Mouse (Mus musculus) intestine, embryonic 15.5 days (tissue): ENCODE results near the gene Apaf1. TPM values are rescaled to one million over a fixed set of nuclear protein-coding genes. Genes with fewer than 3 reads are reported as not detected.

Experiments used
- ATAC-seq: fragments of 200-750 bp; cut with Nextera tagmentation; 2 replicates; pipeline ENCODE4 v1.8.0; 2017; ENCODE audit warnings: moderate TSS enrichment, moderate library complexity
- H3K27ac ChIP-seq: fragments of 300-500 bp; sonication (generic); 2 replicates; pipeline ENCODE4 v1.5.1; 2015; ENCODE audit warnings: mild to moderate bottlenecking, inconsistent platforms
- H3K27me3 ChIP-seq: fragments of 300-500 bp; sonication (generic); replicated peaks from 2 replicates; pipeline ENCODE4 v1.6.1; 2015; ENCODE audit warnings: inconsistent platforms
- H3K36me3 ChIP-seq: fragments of 300-500 bp; sonication (generic); 2 replicates; pipeline ENCODE4 v1.6.1; 2015; ENCODE audit warnings: inconsistent platforms
- H3K4me1 ChIP-seq: fragments of 300-500 bp; sonication (generic); replicated peaks from 2 replicates; pipeline ENCODE4 v1.6.1; 2015; ENCODE audit warnings: inconsistent platforms
- H3K4me2 ChIP-seq: fragments of 300-500 bp; sonication (generic); replicated peaks from 2 replicates; pipeline ENCODE4 v1.6.1; 2015; ENCODE audit warnings: mild to moderate bottlenecking, inconsistent platforms
- H3K4me3 ChIP-seq: fragments of 300-500 bp; sonication (generic); replicated peaks from 2 replicates; pipeline ENCODE4 v1.5.1; 2015; ENCODE audit warnings: inconsistent platforms
- H3K9ac ChIP-seq: fragments of 300-500 bp; sonication (generic); 2 replicates; pipeline ENCODE4 v1.6.1; 2015; ENCODE audit warnings: inconsistent platforms
- H3K9me3 ChIP-seq: fragments of 300-500 bp; sonication (generic); 2 replicates; pipeline ENCODE4 v1.6.1; 2016; ENCODE audit warnings: inconsistent platforms
- WGBS: fragments of 180-500 bp; shearing (Covaris S2); methylation state at CpG from one replicate; pipeline ENCODE4 v1.1.7; 2015; 5-methylcytosine and 5-hydroxymethylcytosine counted together
- polyA plus RNA-seq: library from polyadenylated mRNA; unstranded; fragments of >200 nt; fragmentation: Nextera tagmentation; extraction: Ambion mirVana; gene quantifications from 2 replicates; pipeline ENCODE4 v1.2.1, GENCODE M21; 2015

Apaf1 gene
- polyA plus RNA-seq, 1 experiment from 2014 or later: 20.6 TPM

DNA sequence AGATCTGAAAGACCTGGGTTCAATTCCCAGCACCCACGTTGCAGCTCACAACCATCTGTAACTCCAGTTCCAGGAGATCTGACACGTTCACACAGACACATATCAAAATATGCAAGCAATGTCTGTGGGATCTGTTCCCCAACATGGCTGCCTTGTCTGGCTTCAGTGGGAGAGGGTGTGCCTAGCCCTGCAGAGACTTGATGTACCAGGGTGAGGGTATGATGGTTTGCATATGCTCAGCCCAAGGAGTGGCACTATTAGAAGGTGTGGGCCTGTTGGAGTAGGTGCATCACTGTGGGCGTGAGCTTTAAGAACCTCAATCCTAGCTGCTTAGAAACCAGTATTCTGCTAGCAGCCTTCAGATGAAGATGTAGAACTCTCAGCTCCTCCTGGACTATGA lies 23.4 kb upstream of the Apaf1 start:
- Histone ChIP-seq H3K4me3 (no peak overlapping the region), H3K9me3 (no peaks in the 10 kb centered on the region), H3K9ac (no peak overlapping the region), H3K4me2 (no peak overlapping the region), H3K27ac (no peak overlapping the region), H3K36me3 (no peaks in the 10 kb centered on the region), H3K4me1 (no peaks in the 10 kb centered on the region), H3K27me3 (no peaks in the 10 kb centered on the region)
- no peak for ATAC-seq
- 84% methylated on average over 3 of the region's 3 CpGs for WGBS

- H3K9ac ChIP-seq: no peak overlapping the region
- no peaks in the 10 kb centered on the region for H3K27me3 ChIP-seq
- no peak overlapping the region for H3K4me2 ChIP-seq
- H3K27ac ChIP-seq: no peak overlapping the region
- WGBS: 88% methylated on average over 14 of the region's 14 CpGs
- no peaks in the 10 kb centered on the region for H3K4me1 ChIP-seq
- ATAC-seq: no peak
- no peaks in the 10 kb centered on the region for H3K36me3 ChIP-seq
- no peak overlapping the region for H3K4me3 ChIP-seq
- H3K9me3 ChIP-seq: no peaks in the 10 kb centered on the region
These were observed 20.4 kb upstream of the Apaf1 start for GRCm38 (mm10) chr10:91102799-91103590.

DNA sequence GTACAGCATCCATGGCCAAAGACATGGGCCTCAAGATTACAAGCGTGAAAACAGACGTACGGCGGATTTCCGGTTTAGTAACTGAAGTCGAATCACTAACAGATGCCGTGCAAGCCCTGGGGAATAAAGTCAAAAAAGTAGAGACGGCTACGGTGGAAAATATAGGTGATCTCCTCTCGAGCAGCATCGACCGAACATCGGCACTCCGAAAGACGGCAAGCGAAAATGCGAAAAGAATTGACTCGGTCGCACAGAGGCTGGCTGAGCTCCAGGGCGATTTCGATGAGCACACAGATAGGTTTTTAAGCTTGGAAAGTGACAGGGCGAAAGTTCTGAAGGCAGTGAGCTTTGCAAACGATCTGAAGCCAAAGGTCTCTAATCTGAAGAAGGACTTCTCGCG lies 19.4 kb upstream of the Apaf1 start:
- Histone ChIP-seq H3K27me3 (no peaks in the 10 kb centered on the region), H3K4me1 (no peaks in the 10 kb centered on the region), H3K9me3 (no peaks in the 10 kb centered on the region), H3K9ac (no peak overlapping the region), H3K4me2 (no peak overlapping the region), H3K36me3 (no peaks in the 10 kb centered on the region), H3K4me3 (no peak overlapping the region), H3K27ac (no peak overlapping the region)
- whole genome bisulfite sequencing: 95% methylated on average over 25 of the region's 25 CpGs
- no peak for ATAC-seq

DNA sequence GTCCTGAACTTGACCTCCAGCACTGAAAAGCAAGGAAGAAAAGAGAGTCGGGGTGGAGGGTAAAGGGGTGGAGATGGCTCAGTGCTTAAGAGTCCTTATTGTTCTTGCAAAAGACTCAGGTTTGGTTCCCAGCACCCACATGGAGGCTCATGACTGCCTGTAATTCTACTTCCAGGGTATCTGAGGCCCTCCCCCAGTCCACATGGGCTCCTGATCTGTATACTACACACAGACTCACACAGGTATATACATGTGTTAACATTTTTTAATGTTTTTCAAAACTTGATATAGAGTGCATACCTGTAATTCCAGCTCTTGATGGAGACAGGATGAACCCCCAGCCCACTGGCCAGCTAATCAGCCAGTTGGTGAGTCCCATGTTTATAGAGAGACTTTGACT lies 17.5 kb upstream of the Apaf1 start:
- Histone ChIP-seq H3K4me1 (no peaks in the 10 kb centered on the region), H3K9me3 (no peaks in the 10 kb centered on the region), H3K4me3 (no peak overlapping the region), H3K27ac (no peak overlapping the region), H3K27me3 (no peaks in the 10 kb centered on the region), H3K9ac (no peak overlapping the region), H3K4me2 (no peak overlapping the region), H3K36me3 (no peaks in the 10 kb centered on the region)
- ATAC-seq: no peak
- WGBS: 93% methylated on average over 1 of the region's 1 CpGs

DNA sequence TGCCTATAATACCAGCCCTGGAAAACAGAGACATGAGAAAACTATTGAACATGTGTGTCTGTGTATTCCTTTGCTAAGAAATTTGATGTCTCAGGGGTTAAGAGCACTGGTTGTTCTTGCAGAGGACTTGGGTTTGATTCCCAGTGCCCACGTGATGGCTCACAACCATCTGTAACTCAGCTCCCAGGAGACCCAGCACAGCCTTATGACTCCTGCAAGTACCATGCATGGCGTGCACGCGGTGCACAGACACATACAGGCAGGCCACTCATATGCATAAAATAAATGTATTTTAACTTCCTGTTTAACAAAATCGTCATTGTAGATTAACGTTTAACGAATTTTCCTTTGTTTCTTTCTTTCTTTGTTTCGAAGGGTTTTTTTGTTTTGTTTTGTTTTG lies 15.5 kb upstream of the Apaf1 start:
- Histone ChIP-seq H3K4me2 (no peak overlapping the region), H3K4me3 (no peak overlapping the region), H3K4me1 (no peaks in the 10 kb centered on the region), H3K27me3 (no peaks in the 10 kb centered on the region), H3K9ac (no peak overlapping the region), H3K27ac (no peak overlapping the region), H3K9me3 (no peaks in the 10 kb centered on the region), H3K36me3 (no peaks in the 10 kb centered on the region)
- 91% methylated on average over 8 of the region's 8 CpGs for WGBS
- ATAC-seq: no peak

- no peak overlapping the region for H3K9ac ChIP-seq
- H3K4me2 ChIP-seq: no peak overlapping the region
- H3K27me3 ChIP-seq: no peaks in the 10 kb centered on the region
- no peak overlapping the region for H3K4me3 ChIP-seq
- peak; percentile 43; the same call in 1 of the 2 replicates for ATAC-seq
- WGBS: 78% methylated on average over 15 of the region's 15 CpGs
- no peaks in the 10 kb centered on the region for H3K4me1 ChIP-seq
- H3K9me3 ChIP-seq: no peaks in the 10 kb centered on the region
- no peak overlapping the region for H3K27ac ChIP-seq
- H3K36me3 ChIP-seq: no peaks in the 10 kb centered on the region
These were observed 11.9 kb upstream of the Apaf1 start for GRCm38 (mm10) chr10:91094251-91095104.

GRCm38 (mm10) chr10:91092812-91093211 lies 10.2 kb upstream of the Apaf1 start:
- Histone ChIP-seq H3K4me2 (no peak overlapping the region), H3K4me3 (no peak overlapping the region), H3K9me3 (no peaks in the 10 kb centered on the region), H3K27me3 (no peaks in the 10 kb centered on the region), H3K9ac (no peak overlapping the region), H3K36me3 (no peaks in the 10 kb centered on the region), H3K27ac (no peak overlapping the region), H3K4me1 (no peaks in the 10 kb centered on the region)
- no peak for ATAC-seq
- 87% methylated on average over 4 of the region's 4 CpGs for WGBS

DNA sequence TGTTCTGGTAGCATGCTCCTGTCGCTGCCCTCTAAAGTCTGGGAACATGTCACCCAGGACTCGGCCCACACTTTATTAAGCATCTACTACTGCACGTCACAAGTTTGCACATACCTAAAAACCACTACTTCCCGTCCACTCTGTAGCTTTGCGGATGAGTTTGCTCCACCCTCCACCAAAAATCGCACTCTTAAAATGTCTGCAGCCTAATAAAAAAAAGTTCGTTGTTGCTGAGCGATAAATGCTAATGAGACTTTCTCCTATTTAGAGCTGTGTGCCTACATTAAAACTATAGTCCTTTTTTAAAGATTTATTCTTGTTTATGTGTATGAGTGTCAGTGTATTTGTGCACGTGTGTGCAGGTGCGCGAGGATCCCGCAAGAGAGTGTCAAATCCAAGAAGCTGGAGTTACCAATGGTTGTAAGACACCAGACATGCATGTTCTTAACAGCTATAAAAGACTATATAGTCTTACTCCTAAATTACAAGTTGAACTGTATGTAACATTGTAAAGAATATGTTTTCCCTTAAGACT lies 890 bp upstream of the Apaf1 start:
- no peak for ATAC-seq
- H3K27ac ChIP-seq: peak overlapping the region; percentile 68
- peak overlapping the region; percentile 86 for H3K9ac ChIP-seq
- H3K27me3 ChIP-seq: no peaks in the 10 kb centered on the region
- H3K36me3 ChIP-seq: no peaks in the 10 kb centered on the region
- H3K4me2 ChIP-seq: peak overlapping the region; percentile 80
- H3K4me1 ChIP-seq: no peaks in the 10 kb centered on the region
- H3K4me3 ChIP-seq: peak overlapping the region; percentile 78
- H3K9me3 ChIP-seq: no peaks in the 10 kb centered on the region
- 37% methylated on average over 12 of the region's 12 CpGs for WGBS

DNA sequence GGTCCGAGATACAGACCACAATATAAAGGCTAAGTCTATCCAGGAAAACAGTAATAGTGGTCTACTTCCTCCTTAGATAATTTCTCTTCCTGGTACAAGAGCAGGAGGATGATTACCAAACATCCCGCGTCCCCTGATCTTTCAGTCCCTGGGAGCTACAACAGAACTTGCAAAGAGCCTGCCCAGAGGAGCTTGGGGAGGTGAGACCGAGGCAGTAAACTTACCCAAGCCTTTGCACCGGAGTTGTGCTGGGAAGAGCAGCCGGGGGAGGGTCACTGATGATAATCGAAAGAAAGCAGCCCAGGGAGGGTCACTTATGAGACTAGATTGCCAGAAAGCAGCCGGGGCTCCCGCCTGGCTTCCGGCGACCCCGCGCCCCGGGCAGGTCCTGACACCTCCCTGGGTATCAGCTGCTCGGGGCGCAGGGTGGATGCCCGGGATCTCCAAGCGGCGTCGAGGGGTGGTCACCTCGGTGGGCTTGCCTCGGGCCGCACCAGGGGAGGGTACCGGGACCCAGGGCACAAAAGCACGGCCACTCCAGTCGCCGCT lies 537 bp downstream of the Apaf1 start:
- Histone ChIP-seq H3K27ac (peak overlapping the region; percentile 93), H3K4me3 (peak overlapping the region; percentile 78), H3K36me3 (0 out of 2 replicates have a peak, but pooled peaks cover 4% of the 10 kb centered on the region), H3K9ac (peak overlapping the region; percentile 84), H3K9me3 (no peaks in the 10 kb centered on the region), H3K27me3 (no peaks in the 10 kb centered on the region), H3K4me2 (peak overlapping the region; percentile 58), H3K4me1 (no peaks in the 10 kb centered on the region)
- under 1% methylated on average over 27 of the region's 27 CpGs for WGBS
- ATAC-seq: peak; percentile 49

DNA sequence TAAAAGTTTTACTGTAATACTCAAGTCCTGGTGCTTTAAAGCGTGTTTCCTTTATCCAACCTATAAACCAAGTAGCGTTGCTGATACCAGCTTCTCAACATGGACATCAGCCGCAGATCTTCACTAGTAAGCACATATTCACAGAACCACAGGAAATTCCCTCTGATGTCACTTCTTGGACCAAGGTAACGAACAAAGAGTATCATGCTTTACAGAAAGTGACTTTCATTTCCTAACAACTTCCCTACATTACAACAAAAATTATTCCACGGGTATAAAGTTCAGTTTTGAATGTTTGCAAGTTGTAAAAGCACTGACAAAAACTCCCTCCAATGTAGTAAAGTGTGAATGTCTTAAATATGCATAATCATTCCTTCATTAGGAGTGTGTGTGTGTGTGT lies 2.0 kb downstream of the Apaf1 start:
- no peak overlapping the region for H3K4me3 ChIP-seq
- 0 out of 2 replicates have a peak, but pooled peaks cover 7% of the 10 kb centered on the region for H3K36me3 ChIP-seq
- no peak overlapping the region for H3K4me2 ChIP-seq
- no peak for ATAC-seq
- H3K9me3 ChIP-seq: no peaks in the 10 kb centered on the region
- no peak overlapping the region for H3K27ac ChIP-seq
- no peaks in the 10 kb centered on the region for H3K27me3 ChIP-seq
- WGBS: 76% methylated on average over 5 of the region's 5 CpGs
- no peak overlapping the region for H3K9ac ChIP-seq
- H3K4me1 ChIP-seq: no peaks in the 10 kb centered on the region

- peaks cover 9% of the 10 kb centered on the region; the same call in 1 of the 2 replicates for H3K36me3 ChIP-seq
- no peaks in the 10 kb centered on the region for H3K27me3 ChIP-seq
- H3K4me3 ChIP-seq: no peak overlapping the region
These were observed 5.9 kb downstream of the Apaf1 start for GRCm38 (mm10) chr10:91076667-91077066.

GRCm38 (mm10) chr10:91073345-91073744 lies 9.2 kb downstream of the Apaf1 start:
- ATAC-seq: no peak
- WGBS: 87% methylated on average over 3 of the region's 3 CpGs

More at GRCm38 (mm10) chr10:91076667-91077066, 5.9 kb downstream of the Apaf1 start:
- Histone ChIP-seq H3K4me2 (no peak overlapping the region), H3K9me3 (no peaks in the 10 kb centered on the region), H3K9ac (no peak overlapping the region), H3K27ac (no peak overlapping the region), H3K4me1 (no peaks in the 10 kb centered on the region)
- 81% methylated on average over 2 of the region's 2 CpGs for WGBS
- ATAC-seq: no peak

More at GRCm38 (mm10) chr10:91073345-91073744, 9.2 kb downstream of the Apaf1 start:
- Histone ChIP-seq H3K9me3 (no peaks in the 10 kb centered on the region), H3K4me2 (no peak overlapping the region), H3K4me3 (no peak overlapping the region), H3K9ac (no peak overlapping the region), H3K27ac (no peak overlapping the region), H3K27me3 (no peaks in the 10 kb centered on the region), H3K4me1 (no peaks in the 10 kb centered on the region), H3K36me3 (peaks cover 12% of the 10 kb centered on the region)
